Mouse (Mus musculus) cerebral cortex, adult 2 months (tissue): ENCODE results near the gene Actrt2.

Experiments
- WGBS: fragments of 180-500 bp; shearing (Covaris S2); methylation state at CpG from one replicate; pipeline ENCODE4 v1.1.7; 2018; 5-methylcytosine and 5-hydroxymethylcytosine counted together

Gene Actrt2

GRCm38 (mm10) chr4:154667767-154668166 is at the start of gene Actrt2:
Gene Actrt2, minus strand, starts transcription at chr4:154667867.
- 95% methylated on average over 2 of the region's 2 CpGs for WGBS

GRCm38 (mm10) chr4:154709391-154710107 is 41.9 kb upstream of the Actrt2 start:
- 78% methylated on average over 21 of the region's 21 CpGs for WGBS

GRCm38 (mm10) chr4:154708811-154709210 is 41.1 kb upstream of the Actrt2 start:
- WGBS: 70% methylated on average over 2 of the region's 2 CpGs

- WGBS: 64% methylated on average over 11 of the region's 11 CpGs
Observed at GRCm38 (mm10) chr4:154708223-154708622, 40.6 kb upstream of the Actrt2 start.

GRCm38 (mm10) chr4:154707521-154707920 is 39.9 kb upstream of the Actrt2 start:
- 84% methylated on average over 4 of the region's 4 CpGs for WGBS

- 82% methylated on average over 1 of the region's 1 CpGs for WGBS
Observed at GRCm38 (mm10) chr4:154706442-154706841, 38.8 kb upstream of the Actrt2 start.

- WGBS: 86% methylated on average over 4 of the region's 4 CpGs
Observed at GRCm38 (mm10) chr4:154705681-154706080, 38.0 kb upstream of the Actrt2 start.

GRCm38 (mm10) chr4:154705056-154705455 is 37.4 kb upstream of the Actrt2 start:
- WGBS: 90% methylated on average over 6 of the region's 6 CpGs

- WGBS: 96% methylated on average over 7 of the region's 7 CpGs
Observed at GRCm38 (mm10) chr4:154704591-154704990, 36.9 kb upstream of the Actrt2 start.

- WGBS: 73% methylated on average over 7 of the region's 7 CpGs
Observed at GRCm38 (mm10) chr4:154703426-154704070, 35.9 kb upstream of the Actrt2 start.

- 93% methylated on average over 7 of the region's 7 CpGs for WGBS
Observed at GRCm38 (mm10) chr4:154702931-154703330, 35.3 kb upstream of the Actrt2 start.

- 81% methylated on average over 6 of the region's 6 CpGs for WGBS
Observed at GRCm38 (mm10) chr4:154702186-154702585, 34.5 kb upstream of the Actrt2 start.

GRCm38 (mm10) chr4:154700921-154701412 is 33.3 kb upstream of the Actrt2 start:
- WGBS: 89% methylated on average over 13 of the region's 13 CpGs

- 92% methylated on average over 6 of the region's 6 CpGs for WGBS
Observed at GRCm38 (mm10) chr4:154700436-154700835, 32.8 kb upstream of the Actrt2 start.

GRCm38 (mm10) chr4:154699236-154699635 is 31.6 kb upstream of the Actrt2 start:
- WGBS: 66% methylated on average over 8 of the region's 8 CpGs

GRCm38 (mm10) chr4:154698631-154699030 is 31.0 kb upstream of the Actrt2 start:
- WGBS: 100% methylated on average over 1 of the region's 1 CpGs

- 64% methylated on average over 16 of the region's 16 CpGs for WGBS
Observed at GRCm38 (mm10) chr4:154698021-154698590, 30.4 kb upstream of the Actrt2 start.

GRCm38 (mm10) chr4:154697476-154697875 is 29.8 kb upstream of the Actrt2 start:
- 80% methylated on average over 5 of the region's 5 CpGs for WGBS

GRCm38 (mm10) chr4:154696552-154696951 is 28.9 kb upstream of the Actrt2 start:
- WGBS: 78% methylated on average over 5 of the region's 5 CpGs

- 49% methylated on average over 4 of the region's 4 CpGs for WGBS
Observed at GRCm38 (mm10) chr4:154696146-154696545, 28.5 kb upstream of the Actrt2 start.

GRCm38 (mm10) chr4:154694361-154694760 is 26.7 kb upstream of the Actrt2 start:
- WGBS: 93% methylated on average over 5 of the region's 5 CpGs

- WGBS: 57% methylated on average over 20 of the region's 20 CpGs
Observed at GRCm38 (mm10) chr4:154693348-154694015, 25.8 kb upstream of the Actrt2 start.
